Mouse (Mus musculus): ENCODE measurements around the gene Cdk5r2. TPM values are rescaled to one million over a fixed set of nuclear protein-coding genes. Genes with fewer than 3 reads are reported as not detected.

The Cdk5r2 gene
- total and polyA plus RNA-seq, 2 experiments from 2014 or later: 9.7 to 27.2 TPM

DNA sequence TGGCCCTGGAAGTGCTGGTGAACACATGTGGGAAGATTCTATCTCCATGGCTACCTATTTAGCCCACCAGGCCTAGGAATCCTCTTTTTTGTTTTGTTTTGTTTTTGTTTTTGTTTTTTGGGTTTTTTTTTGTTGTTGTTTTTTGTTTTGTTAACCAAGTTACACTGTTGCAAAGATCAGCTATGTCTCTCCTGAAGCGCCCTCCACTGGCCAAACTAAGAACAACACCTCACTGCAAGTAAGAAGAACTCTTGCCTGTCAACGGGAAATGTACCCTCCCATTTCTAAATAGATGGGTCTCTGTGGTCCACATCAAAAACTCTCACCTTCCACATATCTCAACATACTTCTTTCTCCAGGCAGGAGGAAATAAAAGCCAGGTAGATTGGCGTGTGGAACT lies 47.0 kb downstream of the Cdk5r2 start:
- 5% methylated on average over 3 of the region's 3 CpGs for WGBS
- peaks cover 54% of the 10 kb centered on the region for H3K27me3 ChIP-seq (ENCODE audit: insufficient read depth, low read length)
- no peaks in the 10 kb centered on the region for H3K9me3 ChIP-seq (ENCODE audit: low read length)

DNA sequence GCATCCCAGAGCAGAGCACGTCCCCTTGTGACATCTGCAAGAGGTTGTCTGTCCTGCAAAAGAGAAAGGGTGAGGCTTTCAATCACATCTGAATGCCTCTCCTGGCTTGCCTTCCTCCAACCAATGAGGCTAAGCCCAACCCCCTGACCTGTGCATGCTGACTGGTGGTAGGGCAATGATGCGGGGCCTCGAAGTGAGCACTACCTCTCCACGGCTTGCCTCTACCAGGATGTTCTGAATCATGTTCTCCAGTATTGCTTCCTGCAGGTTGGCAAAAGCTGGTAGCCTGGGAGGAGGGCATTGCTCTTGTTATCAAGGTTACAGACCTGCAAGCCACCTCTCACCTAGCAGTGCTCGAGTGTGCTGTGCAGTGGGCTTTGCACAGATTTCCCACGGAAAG lies 47.5 kb downstream of the Cdk5r2 start:
- TF ChIP-seq CTCF (IDR thresholded peaks at IDR 0.05; ENCODE audit: low read depth): no peak
- H3K27me3 ChIP-seq (ENCODE audit: insufficient read depth, low read length): peaks cover 54% of the 10 kb centered on the region
- ATAC-seq: no peak

More for the DNA sequence above, 47.0 kb downstream of the Cdk5r2 start:
- DNase-seq: peak; percentile 75
- peak; percentile 57 for TF ChIP-seq CTCF (IDR thresholded peaks at IDR 0.05; ENCODE audit: low read depth)
- H3K27ac ChIP-seq (ENCODE audit: low read depth, low read length): no peak overlapping the region
- ATAC-seq: no peak
- H3K36me3 ChIP-seq (ENCODE audit: insufficient read depth): no peaks in the 10 kb centered on the region
- H3K4me3 ChIP-seq (ENCODE audit: low read depth, low read length): no peak overlapping the region
- no peak overlapping the region for H3K9ac ChIP-seq
- H3K4me1 ChIP-seq (ENCODE audit: insufficient read depth): no peaks in the 10 kb centered on the region
- H3K4me2 ChIP-seq (ENCODE audit: low read depth): no peak overlapping the region

More for the DNA sequence above, 47.5 kb downstream of the Cdk5r2 start:
- no peaks in the 10 kb centered on the region for H3K4me1 ChIP-seq (ENCODE audit: insufficient read depth)
- no peaks in the 10 kb centered on the region for H3K36me3 ChIP-seq (ENCODE audit: insufficient read depth)
- no peak overlapping the region for H3K27ac ChIP-seq (ENCODE audit: low read depth, low read length)
- no peak overlapping the region for H3K9ac ChIP-seq
- H3K4me2 ChIP-seq (ENCODE audit: low read depth): no peak overlapping the region
- no peaks in the 10 kb centered on the region for H3K9me3 ChIP-seq (ENCODE audit: low read length)
- 21% methylated on average over 6 of the region's 6 CpGs for WGBS
- no peak overlapping the region for H3K4me3 ChIP-seq (ENCODE audit: low read depth, low read length)
- DNase-seq: no peak

MicroRNA genes within 50 kb of the gene (microRNA counts, 519-probe panel; counts per million panel counts)
- microRNA mmu-miR-375: not detected

Small RNA genes lying within 50 kb of the gene (microRNA-seq; reads per million reads assigned to microRNA genes)
- 347 to 375 reads per million in 2 experiments for gene Mir375

Other genes with a start within 250 kb of the Cdk5r2 start
- 18.9 and 31.3 TPM in 2 replicates for gene Ttll4, start 193.2 kb upstream of the Cdk5r2 start, total RNA-seq (2014; rRNA removed)
- 2.2 and 4.5 TPM in 2 replicates for gene Ttll4, start 193.2 kb upstream of the Cdk5r2 start, polyA plus RNA-seq (2015; fragmentation: Nextera tagmentation; extraction: Ambion mirVana)
- gene Cyp27a1, start 141.4 kb upstream of the Cdk5r2 start, total RNA-seq (2014; rRNA removed): 1.3 and 1.6 TPM in 2 replicates
- gene Cyp27a1, start 141.4 kb upstream of the Cdk5r2 start, polyA plus RNA-seq (2015; fragmentation: Nextera tagmentation; extraction: Ambion mirVana): 1.5 and 1.6 TPM in 2 replicates
- gene Prkag3, start 105.7 kb upstream of the Cdk5r2 start, total RNA-seq (2014; rRNA removed): 0.23 TPM in 1 of 2 replicates, not detected in the other
- not detected in 2 replicates for gene Prkag3, start 105.7 kb upstream of the Cdk5r2 start, polyA plus RNA-seq (2015; fragmentation: Nextera tagmentation; extraction: Ambion mirVana)
- gene Wnt6, start 83.0 kb upstream of the Cdk5r2 start, total RNA-seq (2014; rRNA removed): 6.1 and 7.2 TPM in 2 replicates
- gene Wnt6, start 83.0 kb upstream of the Cdk5r2 start, polyA plus RNA-seq (2015; fragmentation: Nextera tagmentation; extraction: Ambion mirVana): 3.8 and 4.6 TPM in 2 replicates
- 0.15 and 0.19 TPM in 2 replicates for gene Wnt10a, start 63.4 kb upstream of the Cdk5r2 start, total RNA-seq (2014; rRNA removed)
- 0.21 and 0.23 TPM in 2 replicates for gene Wnt10a, start 63.4 kb upstream of the Cdk5r2 start, polyA plus RNA-seq (2015; fragmentation: Nextera tagmentation; extraction: Ambion mirVana)
- not detected in 2 replicates for gene Fev, start 30.5 kb downstream of the Cdk5r2 start, total RNA-seq (2014; rRNA removed)
- not detected in 2 replicates for gene Fev, start 30.5 kb downstream of the Cdk5r2 start, polyA plus RNA-seq (2015; fragmentation: Nextera tagmentation; extraction: Ambion mirVana)
- not detected in 2 replicates for gene Cryba2, start 38.2 kb downstream of the Cdk5r2 start, total RNA-seq (2014; rRNA removed)
- gene Cryba2, start 38.2 kb downstream of the Cdk5r2 start, polyA plus RNA-seq (2015; fragmentation: Nextera tagmentation; extraction: Ambion mirVana): not detected in 2 replicates
- 2.1 and 3.4 TPM in 2 replicates for gene Cfap65, start 80.7 kb downstream of the Cdk5r2 start, total RNA-seq (2014; rRNA removed)
- gene Cfap65, start 80.7 kb downstream of the Cdk5r2 start, polyA plus RNA-seq (2015; fragmentation: Nextera tagmentation; extraction: Ambion mirVana): 0.52 and 1.1 TPM in 2 replicates
- gene Ihh, start 96.7 kb downstream of the Cdk5r2 start, total RNA-seq (2014; rRNA removed): 0.08 and 0.29 TPM in 2 replicates
- gene Ihh, start 96.7 kb downstream of the Cdk5r2 start, polyA plus RNA-seq (2015; fragmentation: Nextera tagmentation; extraction: Ambion mirVana): 0.11 and 0.19 TPM in 2 replicates

All from forebrain, postnatal 0 days (tissue).